Mouse (Mus musculus): Measurements from ENCODE around the gene Jmjd4.

DNA sequence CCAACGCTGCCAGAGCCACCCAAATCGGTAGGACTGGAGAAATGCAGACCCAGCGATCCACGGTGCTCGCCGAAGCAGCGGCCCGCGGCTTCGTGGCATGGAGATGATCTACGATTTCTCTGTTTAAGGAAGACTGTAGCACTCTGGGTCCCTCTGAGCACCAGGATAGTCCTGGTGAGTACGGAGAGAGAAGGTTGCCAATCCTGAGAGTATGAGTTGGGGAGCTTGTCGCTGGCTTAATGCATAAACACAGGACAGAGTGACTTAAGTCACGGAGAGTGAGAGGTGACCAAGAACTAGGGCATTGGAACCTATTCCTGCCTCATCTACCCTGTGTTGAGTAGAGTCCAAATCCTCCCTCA is 56.8 kb downstream of the Jmjd4 start:
- no peak for TF ChIP-seq CTCF (IDR thresholded peaks at IDR 0.05; ENCODE audit: low read depth, low read length)
- no peak for TF ChIP-seq POLR2A (IDR thresholded peaks at IDR 0.05; ENCODE audit: borderline replicate concordance, low read depth, low read length)
